Mouse (Mus musculus) splenic B cell, adult 2 months (primary cell): ENCODE data around the gene Mamstr.

Source experiments
- DNase-seq: peaks from one replicate; pipeline ENCODE4 v3.0.0-alpha.2; 2011; ENCODE audit warnings: low read depth, low spot score
- H3K27me3 ChIP-seq: 2 replicates; pipeline ENCODE4 v1.6.1; 2012; ENCODE audit warnings: mild to moderate bottlenecking, low read length, moderate library complexity, mixed read lengths; ENCODE audit not compliant: control insufficient read depth, poor library complexity, insufficient read depth, severe bottlenecking
- H3K36me3 ChIP-seq: 2 replicates; pipeline ENCODE4 v1.6.1; 2012; ENCODE audit warnings: mild to moderate bottlenecking, low read length, moderate library complexity, mixed read lengths; ENCODE audit not compliant: control insufficient read depth, poor library complexity, insufficient read depth, severe bottlenecking

The Mamstr gene

DNA sequence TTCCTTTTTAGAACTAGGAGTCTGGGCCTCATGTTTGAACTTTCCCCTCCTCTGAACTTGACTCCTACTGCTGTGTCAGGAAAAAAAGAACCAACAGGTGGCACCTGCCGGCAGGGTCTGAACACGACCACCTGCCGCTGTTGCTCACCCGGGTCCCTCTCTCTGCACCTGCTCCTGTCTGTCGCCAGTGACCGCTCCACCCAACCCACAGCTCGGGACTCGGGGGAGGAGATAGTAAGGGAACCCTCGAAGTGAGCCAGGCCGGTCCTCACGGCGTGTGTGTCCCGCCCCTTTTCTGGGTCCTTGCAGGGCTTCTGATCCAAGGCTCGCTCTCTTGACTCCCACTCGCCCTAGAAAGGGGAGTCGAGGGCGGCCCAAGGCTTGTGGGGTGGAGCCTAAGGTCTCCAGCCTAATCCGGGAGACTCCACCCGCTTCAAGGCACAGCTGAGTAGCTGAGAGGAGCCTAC is at the start of gene Mamstr:
Gene Mamstr (plus strand): TSS at position 417 of the 467 bp plus-strand sequence.
- Histone ChIP-seq H3K27me3 (no peaks in the 10 kb centered on the region), H3K36me3 (no peaks in the 10 kb centered on the region)
- DNase-seq: no peak

DNA sequence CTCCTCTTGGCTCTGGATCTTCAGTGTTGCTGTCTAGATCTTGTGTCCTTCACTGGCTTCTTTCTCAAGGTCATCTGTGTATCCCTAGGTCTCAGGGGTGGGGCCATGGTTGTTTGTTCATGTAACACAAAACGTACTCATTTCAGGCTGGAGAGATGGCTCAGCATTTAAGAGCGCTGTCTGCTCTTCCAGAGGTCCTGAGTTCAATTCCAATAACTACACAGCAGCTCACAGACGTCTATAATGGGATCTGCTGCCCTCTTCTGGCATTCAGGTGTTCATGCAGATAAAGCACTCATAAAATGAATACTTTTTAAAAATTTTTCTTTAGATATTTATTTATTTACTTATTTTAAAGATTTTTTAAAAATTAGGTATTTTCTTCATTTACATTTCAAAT is 48.9 kb upstream of the Mamstr start:
- DNase-seq: peak; percentile 59

DNA sequence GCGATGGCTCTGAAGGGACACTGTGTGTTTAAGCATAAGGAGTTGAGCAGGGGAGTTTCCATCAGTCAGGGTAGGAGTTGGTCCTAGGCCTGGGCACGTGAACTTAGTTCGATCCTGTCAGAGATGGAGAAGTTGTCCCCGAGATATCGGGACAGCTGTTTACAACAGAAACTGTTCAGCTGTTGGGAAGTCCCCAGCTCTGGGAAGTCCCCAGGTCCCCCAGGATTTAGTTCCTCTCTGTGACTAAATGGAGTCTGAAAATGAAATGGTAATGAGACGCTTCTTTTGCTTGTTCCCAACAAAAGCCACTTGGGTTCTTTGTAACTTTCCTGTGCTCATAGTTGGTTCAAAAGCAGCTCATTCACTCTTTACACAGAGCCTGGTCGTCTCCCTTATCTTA is 47.9 kb upstream of the Mamstr start:
- peak; percentile 90 for DNase-seq
- no peaks in the 10 kb centered on the region for H3K27me3 ChIP-seq
- no peaks in the 10 kb centered on the region for H3K36me3 ChIP-seq

More for the DNA sequence above, 48.9 kb upstream of the Mamstr start:
- H3K36me3 ChIP-seq: no peaks in the 10 kb centered on the region
- H3K27me3 ChIP-seq: no peaks in the 10 kb centered on the region

DNA sequence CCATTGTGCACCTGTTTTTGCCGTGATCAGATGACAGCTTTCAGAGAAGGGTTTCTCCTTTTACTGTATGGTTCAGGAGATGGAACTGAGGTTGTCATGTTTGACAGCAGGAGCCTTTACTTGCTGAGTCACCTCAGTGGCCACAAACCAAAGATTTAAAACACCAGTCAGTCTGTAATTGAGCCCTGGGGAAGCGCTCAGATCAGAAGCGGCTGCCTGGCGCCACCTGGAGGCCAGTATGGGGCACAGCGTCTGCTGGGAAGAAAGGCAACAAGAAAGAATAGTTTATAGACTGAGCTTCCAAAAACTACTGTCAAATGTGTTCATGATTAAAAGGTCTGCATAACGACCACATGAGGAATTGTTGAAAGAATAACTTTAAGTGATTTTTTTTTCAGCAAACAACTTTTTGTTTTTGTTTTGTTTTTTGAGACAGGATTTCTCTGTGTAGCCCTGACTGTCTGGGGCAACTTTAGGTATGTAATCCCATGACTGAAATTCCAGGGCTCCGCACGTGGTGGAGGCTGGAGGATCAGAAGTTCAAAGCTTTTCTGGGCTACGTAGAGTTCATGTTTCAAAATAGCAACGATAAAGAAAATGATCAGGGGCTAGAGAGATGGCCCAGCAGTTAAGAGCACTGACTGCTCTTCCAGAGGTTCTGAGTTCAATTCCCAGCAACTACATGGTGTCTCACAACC is 46.5 kb upstream of the Mamstr start:
- no peaks in the 10 kb centered on the region for H3K27me3 ChIP-seq
- H3K36me3 ChIP-seq: no peaks in the 10 kb centered on the region
- DNase-seq: peak; percentile 88

DNA sequence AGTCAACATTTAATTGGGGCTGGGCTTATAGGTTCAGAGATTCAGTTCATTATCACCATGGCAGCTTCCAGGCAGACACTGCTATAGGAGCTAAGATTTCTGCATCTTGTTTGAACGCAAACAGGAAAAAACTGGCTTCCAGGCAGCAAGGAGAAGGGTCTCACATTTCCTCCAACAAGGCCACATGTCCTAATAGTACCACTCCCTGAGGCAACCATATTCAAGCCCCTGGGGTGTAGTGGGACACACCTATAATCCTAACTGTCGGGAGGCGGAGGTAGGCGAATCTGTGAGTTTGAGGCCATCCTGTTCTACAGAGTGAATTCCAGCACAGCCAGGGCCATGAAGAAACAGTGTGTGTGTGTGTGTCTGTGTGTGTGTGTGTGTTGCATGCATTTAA is 44.6 kb upstream of the Mamstr start:
- H3K36me3 ChIP-seq: no peaks in the 10 kb centered on the region
- no peaks in the 10 kb centered on the region for H3K27me3 ChIP-seq
- no peak for DNase-seq

DNA sequence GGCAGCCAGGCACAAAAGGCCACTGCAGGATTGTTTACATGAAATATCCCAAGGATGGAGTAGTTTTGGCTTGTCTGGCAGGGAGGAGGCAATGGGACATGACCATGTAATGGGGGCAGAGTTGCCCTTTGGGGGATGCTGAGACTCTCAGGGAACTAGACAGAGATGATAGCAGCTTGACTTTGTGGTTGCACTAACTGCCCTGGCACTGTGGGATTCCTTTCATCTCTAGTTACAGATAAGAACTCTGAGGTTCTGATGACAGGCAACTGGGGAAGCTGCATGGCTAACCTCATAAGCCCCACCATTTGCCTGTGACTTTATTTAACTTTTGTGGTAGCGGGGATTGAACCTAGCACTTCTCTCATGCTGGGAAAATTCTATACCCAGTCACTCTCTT is 43.7 kb upstream of the Mamstr start:
- Histone ChIP-seq H3K36me3 (no peaks in the 10 kb centered on the region), H3K27me3 (no peaks in the 10 kb centered on the region)
- no peak for DNase-seq

DNA sequence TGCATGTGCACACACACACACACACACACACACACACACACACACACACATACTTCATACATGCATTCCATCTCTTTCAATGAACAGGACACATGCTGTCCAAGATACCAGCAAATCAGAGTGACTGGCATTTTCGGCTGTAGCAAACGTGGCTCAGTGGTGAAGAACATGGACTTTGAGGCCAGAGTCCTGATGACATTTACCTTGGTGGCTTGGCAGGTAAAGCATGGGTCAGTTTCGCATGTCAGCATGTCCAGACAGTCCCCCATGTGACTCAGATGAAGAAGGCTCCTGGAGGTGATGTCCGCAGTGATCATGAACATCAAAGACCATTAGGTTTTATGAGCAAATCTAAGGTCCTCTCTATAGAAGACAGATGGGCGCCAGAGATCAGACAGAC is 42.8 kb upstream of the Mamstr start:
- DNase-seq: no peak
- Histone ChIP-seq H3K27me3 (no peaks in the 10 kb centered on the region), H3K36me3 (no peaks in the 10 kb centered on the region)

DNA sequence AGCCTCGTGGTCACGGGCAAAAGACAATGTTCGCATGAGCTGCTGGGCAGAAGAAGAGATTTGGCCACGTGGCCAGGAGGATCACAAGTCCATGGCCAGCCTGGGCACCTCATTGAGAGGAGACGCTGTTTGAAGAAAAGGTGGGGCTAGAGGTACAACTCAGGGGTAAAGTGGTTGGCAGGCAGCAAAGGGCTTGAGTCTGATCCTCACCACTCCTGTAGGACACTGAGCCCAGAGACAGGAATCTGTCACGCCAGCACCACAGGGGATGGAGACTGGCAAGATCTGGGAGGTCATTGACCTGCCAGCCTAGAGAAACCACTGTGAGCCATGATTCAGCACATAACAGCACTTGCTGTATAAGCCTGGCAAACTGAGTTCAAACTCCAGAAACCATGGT is 42.2 kb upstream of the Mamstr start:
- H3K27me3 ChIP-seq: no peaks in the 10 kb centered on the region
- H3K36me3 ChIP-seq: no peaks in the 10 kb centered on the region
- no peak for DNase-seq

DNA sequence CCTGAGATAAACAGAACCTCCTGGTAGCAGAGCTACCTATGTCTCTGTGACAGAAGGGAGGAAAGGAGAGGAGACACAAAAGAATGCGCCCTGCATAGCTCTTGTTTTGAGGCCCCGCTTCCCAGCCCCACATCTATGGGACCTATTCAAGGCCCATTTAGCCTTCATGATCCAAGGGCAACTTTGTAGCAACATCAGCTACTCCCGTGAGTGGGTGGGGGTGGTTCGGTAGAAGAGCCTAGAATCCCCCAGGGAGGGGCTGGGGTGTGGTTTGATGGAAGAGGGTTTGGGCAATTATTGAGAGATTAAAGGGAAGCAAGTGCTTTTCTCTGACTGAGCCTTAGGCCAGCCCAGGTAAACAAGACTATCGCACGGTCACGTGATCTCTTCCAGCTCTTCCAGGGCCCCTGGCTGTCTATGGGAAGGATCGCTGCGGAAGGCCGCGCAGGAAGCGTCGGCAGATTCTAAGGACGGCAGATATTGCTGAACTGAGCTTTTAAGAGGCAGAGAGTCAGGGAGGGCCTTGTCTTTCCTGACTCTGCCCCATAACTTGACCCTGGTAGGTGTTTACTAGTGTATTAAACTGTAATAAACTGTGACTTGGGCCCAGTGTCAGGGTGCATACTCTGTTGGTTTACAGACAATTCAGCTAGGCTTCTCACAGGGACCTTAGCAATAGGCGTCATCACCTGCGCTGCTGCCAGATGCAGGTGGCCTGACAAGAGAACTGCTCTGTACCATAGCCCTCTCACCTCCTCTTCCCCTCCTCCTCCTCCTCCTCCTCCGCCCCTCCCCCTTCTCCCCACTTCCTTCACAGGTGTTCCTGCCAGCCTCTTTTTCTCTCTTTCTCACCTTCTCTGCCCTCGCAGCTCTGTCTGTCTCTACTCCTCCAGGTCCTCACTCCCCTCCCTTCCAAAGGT is 40.6 kb upstream of the Mamstr start:
- Histone ChIP-seq H3K27me3 (no peaks in the 10 kb centered on the region; the same call in 1 of the 2 replicates), H3K36me3 (no peaks in the 10 kb centered on the region)
- no peak for DNase-seq

DNA sequence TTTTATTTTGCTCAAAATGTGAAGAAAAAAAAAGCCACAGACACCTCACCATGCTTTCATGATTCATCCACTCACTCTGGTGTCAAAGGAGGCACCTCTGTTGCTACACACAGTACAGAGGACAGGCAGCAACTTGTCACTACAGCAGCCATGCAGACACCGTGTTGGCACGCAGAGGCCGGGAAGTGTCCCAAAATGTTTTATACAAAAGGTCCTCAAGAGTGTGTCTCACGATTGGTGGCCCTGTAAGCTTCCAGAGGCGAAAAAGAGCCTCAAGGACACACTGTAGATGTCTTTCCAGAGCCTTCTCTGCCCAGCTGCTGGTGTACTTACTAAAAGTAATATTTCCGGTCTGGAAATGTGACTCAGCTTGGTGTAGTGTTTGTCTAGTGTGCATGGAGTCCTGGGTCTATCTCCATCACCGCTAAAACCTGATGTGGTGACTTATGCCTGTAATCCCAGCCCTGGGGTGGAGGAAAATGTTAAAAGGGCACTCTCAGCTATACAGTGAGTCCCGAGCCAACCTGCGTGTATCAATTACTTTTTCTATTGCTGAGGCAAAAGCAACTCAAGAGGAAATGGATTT is 34.0 kb upstream of the Mamstr start:
- H3K36me3 ChIP-seq: no peaks in the 10 kb centered on the region
- no peak for DNase-seq
- no peaks in the 10 kb centered on the region; the same call in 1 of the 2 replicates for H3K27me3 ChIP-seq

DNA sequence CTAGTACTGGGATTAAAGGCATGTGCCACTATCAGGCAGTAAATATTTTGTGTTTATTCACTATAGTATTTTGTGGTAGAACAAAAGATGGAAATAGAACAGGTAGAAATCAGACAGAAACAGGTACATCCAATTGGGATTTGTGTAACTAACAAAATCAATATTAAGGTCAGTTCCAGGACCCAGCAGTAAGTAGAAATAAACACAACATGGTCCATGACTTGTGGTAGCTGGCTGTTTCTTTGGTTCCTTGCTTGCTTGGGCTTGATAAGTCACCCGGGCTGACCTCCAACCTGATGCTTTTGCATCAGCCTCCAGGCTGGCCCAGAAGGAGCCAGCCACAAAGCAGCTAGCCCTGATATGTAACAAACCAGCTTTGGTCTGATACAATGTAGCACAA is 30.3 kb upstream of the Mamstr start:
- no peak for DNase-seq
- no peaks in the 10 kb centered on the region for H3K36me3 ChIP-seq
- no peaks in the 10 kb centered on the region for H3K27me3 ChIP-seq

DNA sequence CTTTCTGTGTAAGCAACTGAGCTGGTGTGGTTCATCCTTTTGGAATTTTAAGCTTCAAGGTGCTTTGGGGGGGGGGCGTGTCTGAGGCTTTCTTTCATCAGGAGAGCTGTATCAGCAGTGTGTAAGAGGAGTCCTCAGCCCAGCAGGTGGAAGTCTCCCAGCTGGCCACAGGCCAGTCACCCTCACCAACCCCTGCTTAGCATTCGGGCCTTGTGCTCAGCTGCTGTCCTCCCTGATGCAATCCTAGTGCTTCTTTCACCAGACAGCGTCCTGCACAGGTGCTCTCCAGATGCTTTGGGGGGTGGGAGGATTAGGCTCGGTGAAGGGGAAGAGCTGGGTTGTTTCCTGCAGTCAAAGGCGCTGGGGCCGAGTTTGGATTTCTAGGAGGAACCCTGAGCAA is 23.5 kb upstream of the Mamstr start:
- no peaks in the 10 kb centered on the region for H3K36me3 ChIP-seq
- DNase-seq: no peak

DNA sequence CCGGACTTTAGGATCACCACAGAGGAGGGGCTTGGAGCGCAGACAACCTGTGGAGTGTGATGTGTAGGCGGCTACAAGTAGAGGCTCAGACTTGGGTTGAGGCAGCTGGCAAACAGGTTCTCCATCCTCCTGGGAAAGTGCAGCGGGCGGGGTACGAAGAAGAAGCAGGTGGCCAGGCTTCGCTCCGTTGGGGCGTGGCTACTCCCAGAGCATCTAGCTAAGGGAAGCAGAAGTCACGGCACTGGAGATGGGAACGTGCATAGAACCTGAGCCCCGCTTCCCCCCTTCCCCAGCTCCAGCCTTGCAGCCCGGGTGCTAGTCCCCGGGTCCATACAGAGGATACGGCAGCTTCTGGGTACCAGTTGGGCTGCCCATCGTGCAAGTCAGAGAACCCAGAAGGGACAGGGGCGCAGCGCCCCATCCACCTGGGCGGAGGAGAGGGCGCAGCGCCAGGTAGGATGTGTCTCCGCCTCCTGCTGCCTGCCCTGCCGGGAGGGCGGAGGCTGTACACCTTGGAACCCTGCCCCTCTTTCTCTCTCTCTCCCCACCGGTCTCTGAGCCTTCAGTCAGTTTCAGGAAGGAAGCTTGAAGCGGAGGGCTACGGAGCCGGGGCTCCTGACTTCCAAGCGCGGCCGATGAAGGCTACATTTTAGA is 22.6 kb upstream of the Mamstr start, which contains the start of gene Fut1:
Gene Fut1 (plus strand): TSS at position 248 of the 654 bp plus-strand sequence.
- no peak for DNase-seq
- no peaks in the 10 kb centered on the region for H3K36me3 ChIP-seq
- H3K27me3 ChIP-seq: no peaks in the 10 kb centered on the region

More for the DNA sequence above, 23.5 kb upstream of the Mamstr start:
- H3K27me3 ChIP-seq: no peaks in the 10 kb centered on the region

DNA sequence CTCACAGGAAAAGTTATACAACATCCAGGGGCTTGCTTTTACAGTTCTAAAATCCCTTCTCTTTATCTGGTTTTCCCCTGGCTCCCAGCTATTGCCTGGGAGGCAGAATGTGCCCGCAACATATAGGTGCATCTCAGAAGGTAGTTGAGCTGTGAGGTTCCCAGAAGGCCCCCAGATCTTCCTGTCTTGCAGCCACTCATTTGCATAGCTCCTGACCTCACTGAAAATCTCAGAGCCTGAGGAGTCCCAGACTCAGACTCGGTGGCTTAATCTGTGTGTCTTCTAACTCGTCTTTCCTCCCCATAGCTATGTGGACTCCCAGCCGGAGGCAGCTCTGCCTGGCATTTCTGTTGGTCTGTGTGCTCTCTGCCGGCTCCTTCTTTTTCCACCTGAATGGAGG is 21.5 kb upstream of the Mamstr start:
- Histone ChIP-seq H3K27me3 (no peaks in the 10 kb centered on the region), H3K36me3 (no peaks in the 10 kb centered on the region)
- no peak for DNase-seq
